Mouse (Mus musculus) kidney, embryonic 14.5 days (tissue): Measurements from ENCODE around the gene Foxd3. TPM values are rescaled to one million over a fixed set of nuclear protein-coding genes. Genes with fewer than 3 reads are reported as not detected.

ENCODE experiments used
- ATAC-seq: fragments of 200-750 bp; cut with Nextera tagmentation; 2 replicates; pipeline ENCODE4 v1.8.0; 2017; ENCODE audit warnings: moderate number of reproducible peaks, mild to moderate bottlenecking, moderate TSS enrichment, moderate library complexity; ENCODE audit not compliant: low FRiP score, low TSS enrichment
- H3K27ac ChIP-seq: fragments of 300-500 bp; sonication (generic); 2 replicates; pipeline ENCODE4 v1.5.1; 2014; ENCODE audit warnings: low read depth, mild to moderate bottlenecking, low read length, moderate library complexity, mixed read lengths
- H3K27me3 ChIP-seq: fragments of 300-500 bp; sonication (generic); 2 replicates; pipeline ENCODE4 v1.6.1; 2014; ENCODE audit warnings: mild to moderate bottlenecking, low read length; ENCODE audit not compliant: control insufficient read depth, insufficient read depth
- H3K36me3 ChIP-seq: fragments of 300-500 bp; sonication (generic); 2 replicates; pipeline ENCODE4 v1.6.1; 2014; ENCODE audit warnings: low read length, mixed read lengths; ENCODE audit not compliant: control insufficient read depth, insufficient read depth
- H3K4me1 ChIP-seq: fragments of 300-500 bp; sonication (generic); 2 replicates; pipeline ENCODE4 v1.6.1; 2014; ENCODE audit warnings: low read length, mixed read lengths; ENCODE audit not compliant: control insufficient read depth, insufficient read depth
- H3K4me2 ChIP-seq: fragments of 300-500 bp; sonication (generic); replicated peaks from 2 replicates; pipeline ENCODE4 v1.6.1; 2014; ENCODE audit warnings: low read depth, mild to moderate bottlenecking, low read length
- H3K4me3 ChIP-seq: fragments of 300-500 bp; sonication (generic); 2 replicates; pipeline ENCODE4 v1.5.1; 2014; ENCODE audit warnings: mild to moderate bottlenecking, low read length
- H3K9ac ChIP-seq: fragments of 300-500 bp; sonication (generic); 2 replicates; pipeline ENCODE4 v1.6.1; 2014; ENCODE audit warnings: low read depth, mild to moderate bottlenecking, low read length, moderate library complexity
- H3K9me3 ChIP-seq: fragments of 300-500 bp; sonication (generic); 2 replicates; pipeline ENCODE4 v1.6.1; 2016; ENCODE audit warnings: low read length; ENCODE audit not compliant: control insufficient read depth
- WGBS: fragments of 180-500 bp; shearing (Covaris S2); extraction: QIAGEN DNeasy Blood & Tissue Kit; methylation state at CpG from one replicate; pipeline ENCODE4 v1.1.7; 2014; 5-methylcytosine and 5-hydroxymethylcytosine counted together
- polyA plus RNA-seq: library from polyadenylated mRNA; unstranded; fragments of >200 nt; fragmentation: Nextera tagmentation; extraction: Ambion mirVana; gene quantifications from 2 replicates; pipeline ENCODE4 v1.2.1, GENCODE M21; 2014

The Foxd3 gene
- polyA plus RNA-seq, 1 experiment from 2014 or later = not detected

GRCm38 (mm10) chr4:99641920-99642319, 14.2 kb upstream of the Foxd3 start:
- Histone ChIP-seq H3K4me3 (no peak overlapping the region), H3K9ac (no peak overlapping the region), H3K4me1 (no peaks in the 10 kb centered on the region), H3K36me3 (no peaks in the 10 kb centered on the region), H3K27ac (no peak overlapping the region), H3K9me3 (no peaks in the 10 kb centered on the region), H3K27me3 (peaks cover 8% of the 10 kb centered on the region), H3K4me2 (no peak overlapping the region)
- 24% methylated on average over 3 of the region's 3 CpGs for WGBS
- no peak for ATAC-seq

- 85% methylated on average over 4 of the region's 4 CpGs for WGBS
- no peak for ATAC-seq
- Histone ChIP-seq H3K27ac (no peak overlapping the region), H3K36me3 (no peaks in the 10 kb centered on the region), H3K4me2 (no peak overlapping the region), H3K9me3 (no peaks in the 10 kb centered on the region), H3K4me1 (peaks cover 3% of the 10 kb centered on the region; the same call in 1 of the 2 replicates), H3K27me3 (peaks cover 39% of the 10 kb centered on the region), H3K4me3 (no peak overlapping the region), H3K9ac (no peak overlapping the region)
Measured at GRCm38 (mm10) chr4:99645560-99645959, 10.5 kb upstream of the Foxd3 start.

- Histone ChIP-seq H3K4me3 (no peak overlapping the region), H3K9ac (no peak overlapping the region), H3K9me3 (no peaks in the 10 kb centered on the region), H3K27ac (no peak overlapping the region), H3K36me3 (no peaks in the 10 kb centered on the region), H3K27me3 (peaks cover 82% of the 10 kb centered on the region), H3K4me2 (no peak overlapping the region; the same call in 1 of the 2 replicates), H3K4me1 (peaks cover 8% of the 10 kb centered on the region; the same call in 1 of the 2 replicates)
- WGBS = 4% methylated on average over 44 of the region's 44 CpGs
- peak; percentile 16; the same call in 1 of the 2 replicates for ATAC-seq
Measured at GRCm38 (mm10) chr4:99650088-99650944, 5.8 kb upstream of the Foxd3 start.

- H3K36me3 ChIP-seq = no peaks in the 10 kb centered on the region
- no peak overlapping the region for H3K27ac ChIP-seq
- no peaks in the 10 kb centered on the region for H3K9me3 ChIP-seq
- peaks cover 9% of the 10 kb centered on the region; the same call in 1 of the 2 replicates for H3K4me1 ChIP-seq
- under 1% methylated on average over 59 of the region's 59 CpGs for WGBS
- H3K4me3 ChIP-seq = peak overlapping the region; percentile 24
- H3K27me3 ChIP-seq = peaks cover 87% of the 10 kb centered on the region
- no peak overlapping the region for H3K9ac ChIP-seq
- H3K4me2 ChIP-seq = peak overlapping the region; percentile 15
- no peak for ATAC-seq
Measured at GRCm38 (mm10) chr4:99650945-99651690, 5.0 kb upstream of the Foxd3 start.

GRCm38 (mm10) chr4:99651823-99652450, 4.2 kb upstream of the Foxd3 start:
- Histone ChIP-seq H3K36me3 (no peaks in the 10 kb centered on the region), H3K27ac (no peak overlapping the region), H3K27me3 (peaks cover 95% of the 10 kb centered on the region), H3K9ac (no peak overlapping the region), H3K4me3 (no peak overlapping the region), H3K4me2 (no peak overlapping the region), H3K9me3 (no peaks in the 10 kb centered on the region), H3K4me1 (peaks cover 11% of the 10 kb centered on the region; the same call in 1 of the 2 replicates)
- 13% methylated on average over 10 of the region's 10 CpGs for WGBS
- no peak for ATAC-seq

GRCm38 (mm10) chr4:99652576-99653210, 3.4 kb upstream of the Foxd3 start:
- H3K27me3 ChIP-seq = peaks cover 99% of the 10 kb centered on the region
- no peak overlapping the region for H3K4me3 ChIP-seq
- H3K27ac ChIP-seq = no peak overlapping the region
- ATAC-seq = no peak
- no peaks in the 10 kb centered on the region for H3K9me3 ChIP-seq
- no peak overlapping the region for H3K9ac ChIP-seq
- H3K36me3 ChIP-seq = no peaks in the 10 kb centered on the region
- 2% methylated on average over 19 of the region's 19 CpGs for WGBS
- no peak overlapping the region for H3K4me2 ChIP-seq
- peaks cover 16% of the 10 kb centered on the region; the same call in 1 of the 2 replicates for H3K4me1 ChIP-seq

- H3K36me3 ChIP-seq = no peaks in the 10 kb centered on the region
- H3K4me1 ChIP-seq = peaks cover 17% of the 10 kb centered on the region; the same call in 1 of the 2 replicates
- no peak overlapping the region for H3K4me2 ChIP-seq
- ATAC-seq = no peak
- no peak overlapping the region for H3K4me3 ChIP-seq
- H3K27ac ChIP-seq = no peak overlapping the region
- peaks cover 100% of the 10 kb centered on the region for H3K27me3 ChIP-seq
- H3K9ac ChIP-seq = no peak overlapping the region
- WGBS = under 1% methylated on average over 25 of the region's 25 CpGs
- no peaks in the 10 kb centered on the region for H3K9me3 ChIP-seq
Measured at GRCm38 (mm10) chr4:99653216-99653607, 2.9 kb upstream of the Foxd3 start.

GRCm38 (mm10) chr4:99653608-99654221, 2.4 kb upstream of the Foxd3 start:
- Histone ChIP-seq H3K4me2 (no peak overlapping the region), H3K27me3 (peaks cover 98% of the 10 kb centered on the region), H3K9me3 (no peaks in the 10 kb centered on the region), H3K27ac (no peak overlapping the region), H3K9ac (no peak overlapping the region), H3K4me3 (no peak overlapping the region), H3K36me3 (no peaks in the 10 kb centered on the region), H3K4me1 (peaks cover 17% of the 10 kb centered on the region; the same call in 1 of the 2 replicates)
- 1% methylated on average over 36 of the region's 36 CpGs for WGBS
- ATAC-seq = no peak
